Mouse (Mus musculus) monocyte, adult 5-6 weeks (primary cell): ENCODE data around the gene Atp1b3. TPM values are rescaled to one million over a fixed set of nuclear protein-coding genes. Genes with fewer than 3 reads are reported as not detected.

ENCODE experiments used
- ATAC-seq: fragments of 153-309, 156-312 bp; replicated peaks from 2 replicates; pipeline ENCODE4 v1.8.0; 2017; ENCODE audit warnings: mild to moderate bottlenecking; ENCODE audit not compliant: low TSS enrichment, insufficient number of reproducible peaks, severe bottlenecking, poor library complexity, low FRiP score
- total RNA-seq: library from RNA; stranded (forward); fragments of 200-1000, 200-491, 200-594 nt; gene quantifications from 3 replicates; pipeline ENCODE4 v1.2.3, GENCODE M21; 2017

The Atp1b3 gene
- total RNA-seq, 1 experiment from 2014 or later, result 324 TPM

- ATAC-seq, result no peak
These were observed 55.4 kb downstream of the Atp1b3 start for GRCm38 (mm10) chr9:96308816-96309215.

DNA sequence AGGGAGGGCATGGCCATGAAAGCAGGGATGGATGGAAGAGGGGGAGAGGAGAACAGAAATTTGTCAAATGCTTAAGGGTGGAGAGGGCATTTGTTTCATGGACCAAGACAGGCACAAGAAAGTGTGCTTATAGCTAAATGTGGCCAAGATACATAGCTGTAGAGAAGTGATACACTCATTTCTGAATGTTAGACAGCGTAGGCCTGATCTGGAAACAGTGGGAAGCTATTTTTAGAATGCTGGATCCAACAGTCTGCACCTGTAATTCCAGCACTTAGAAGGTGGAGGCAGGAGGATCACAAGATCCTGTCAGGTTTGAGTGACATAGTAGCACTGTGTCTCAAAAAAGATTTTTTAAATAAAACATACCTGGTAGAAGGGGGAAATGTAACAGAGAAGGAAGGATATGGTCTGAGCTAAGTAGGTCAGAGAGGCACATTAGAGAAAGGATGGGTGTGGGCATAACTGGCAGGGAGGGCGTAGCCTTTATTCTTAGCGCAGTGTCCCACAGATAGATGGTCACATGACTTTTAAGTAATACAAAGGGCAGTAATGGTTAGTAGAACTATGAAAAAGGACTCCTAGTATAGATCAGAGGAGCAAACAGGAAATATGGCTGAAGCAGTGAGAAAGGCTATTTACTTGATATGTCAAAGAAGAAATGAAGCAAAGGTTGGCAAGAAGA lies 64.8 kb downstream of the Atp1b3 start:
- peak; percentile 88 for ATAC-seq

- no peak for ATAC-seq
These were observed 72.1 kb downstream of the Atp1b3 start for GRCm38 (mm10) chr9:96292144-96292543.

GRCm38 (mm10) chr9:96284916-96285315 lies 79.3 kb downstream of the Atp1b3 start:
- ATAC-seq, result no peak

Other genes with a start within 250 kb of the Atp1b3 start
- gene Gk5, start 245.1 kb downstream of the Atp1b3 start, total RNA-seq, result 0.97 to 3.3 TPM (median 2.1 TPM) in 3 replicates
- gene Tfdp2, start 168.2 kb downstream of the Atp1b3 start, total RNA-seq, result 20.5 to 44.9 TPM (median 35.9 TPM) in 3 replicates
- 49.1 to 62.7 TPM (median 62.4 TPM) in 3 replicates for gene Rnf7, start 114.2 kb upstream of the Atp1b3 start, total RNA-seq
- gene Gm28729, start 160.8 kb upstream of the Atp1b3 start, total RNA-seq, result not detected in 3 replicates